Mouse (Mus musculus) heart, adult 8-10 months (tissue): ENCODE results near the gene Pqbp1. TPM values are rescaled to one million over a fixed set of nuclear protein-coding genes. Genes with fewer than 3 reads are reported as not detected.
A peak's percentile ranks its signal among the peaks of the same experiment; 100 is the strongest.

ENCODE experiments used
- DNase-seq: peaks from one replicate; pipeline ENCODE4 v3.0.0; 2022; ENCODE audit warnings: low spot score
- total RNA-seq, 4 experiments: library from RNA; stranded (reverse); gene quantifications; 2 replicates each; pipeline ENCODE4 v1.2.4; 2022

Pqbp1 gene
- total RNA-seq, 4 experiments from 2014 or later, result 20.0 to 24.0 (median 20.9) TPM

GRCm38 (mm10) chrX:7878495-7878894 lies 20.6 kb downstream of the Pqbp1 start:
- no peak for DNase-seq

DNA sequence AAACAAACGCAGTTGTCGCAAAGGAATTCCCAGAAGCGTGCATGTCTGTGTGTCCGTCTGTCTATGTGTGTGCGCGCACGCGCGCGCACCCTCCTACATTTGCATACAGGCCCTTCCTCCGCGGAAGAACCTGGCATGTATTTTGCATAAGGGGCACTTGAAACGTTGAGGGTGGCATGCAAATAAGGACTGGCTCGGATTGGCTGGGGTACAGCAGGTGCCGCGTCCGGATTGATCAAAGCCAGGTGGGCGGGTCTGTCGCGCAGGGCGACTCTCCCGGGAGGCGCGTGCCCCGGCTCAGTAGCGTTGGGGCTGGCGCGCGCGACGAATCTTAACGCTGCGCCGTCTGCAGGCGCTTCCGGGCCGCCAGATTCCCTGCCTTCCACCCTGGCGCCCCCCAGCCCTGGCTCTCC lies 21.1 kb downstream of the Pqbp1 start, which contains the start of gene Pim2:
Pim2 (plus strand) TSS at position 256 of the 413 bp plus-strand sequence.
- peak; percentile 59 for DNase-seq

DNA sequence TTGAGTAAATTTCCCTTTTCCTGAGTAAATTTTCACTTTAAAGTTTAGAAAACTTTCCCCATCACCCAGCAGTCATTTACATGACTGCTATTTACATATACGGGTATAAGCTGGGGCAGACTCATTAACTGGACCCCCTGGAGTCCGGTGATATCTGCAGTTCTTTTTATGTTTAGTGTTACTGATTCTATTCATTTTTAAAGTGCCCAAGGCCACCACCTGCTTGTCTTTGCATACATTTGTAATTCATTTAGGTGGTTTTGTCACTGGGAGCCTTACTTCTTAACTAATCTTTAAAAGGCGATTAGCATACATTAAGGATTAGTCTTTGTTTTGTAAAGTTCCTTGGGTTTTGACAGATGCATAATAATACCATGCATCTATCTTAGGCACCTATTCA lies 29.2 kb downstream of the Pqbp1 start:
- DNase-seq, result no peak

GRCm38 (mm10) chrX:7868506-7868905 lies 30.6 kb downstream of the Pqbp1 start:
- no peak for DNase-seq

DNA sequence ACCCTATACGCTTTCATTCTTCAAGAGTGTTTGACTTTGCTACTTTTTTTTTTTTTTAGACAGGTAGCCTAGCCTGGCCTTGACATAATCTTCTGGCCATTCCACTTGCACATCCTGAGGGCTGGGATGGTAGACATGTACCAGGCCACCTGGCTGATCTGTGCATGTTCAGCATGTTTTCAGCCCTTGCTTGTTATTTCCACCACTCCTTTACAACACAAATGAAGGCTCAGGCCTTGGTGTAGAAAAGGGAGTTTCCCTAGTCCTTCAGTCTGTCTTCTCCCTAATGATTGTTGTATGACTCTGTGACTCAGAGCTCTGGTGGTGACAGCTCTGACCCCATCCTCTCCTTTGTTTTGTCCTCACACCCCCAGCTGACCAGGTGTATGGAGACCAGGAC lies 31.9 kb downstream of the Pqbp1 start:
- DNase-seq, result no peak

- no peak for DNase-seq
Observed at GRCm38 (mm10) chrX:7865786-7866185, 33.3 kb downstream of the Pqbp1 start.

- DNase-seq, result no peak
Observed at GRCm38 (mm10) chrX:7865343-7865742, 33.7 kb downstream of the Pqbp1 start.

GRCm38 (mm10) chrX:7864551-7864950 lies 34.5 kb downstream of the Pqbp1 start:
- no peak for DNase-seq

GRCm38 (mm10) chrX:7863181-7863580 lies 35.9 kb downstream of the Pqbp1 start:
- no peak for DNase-seq

DNA sequence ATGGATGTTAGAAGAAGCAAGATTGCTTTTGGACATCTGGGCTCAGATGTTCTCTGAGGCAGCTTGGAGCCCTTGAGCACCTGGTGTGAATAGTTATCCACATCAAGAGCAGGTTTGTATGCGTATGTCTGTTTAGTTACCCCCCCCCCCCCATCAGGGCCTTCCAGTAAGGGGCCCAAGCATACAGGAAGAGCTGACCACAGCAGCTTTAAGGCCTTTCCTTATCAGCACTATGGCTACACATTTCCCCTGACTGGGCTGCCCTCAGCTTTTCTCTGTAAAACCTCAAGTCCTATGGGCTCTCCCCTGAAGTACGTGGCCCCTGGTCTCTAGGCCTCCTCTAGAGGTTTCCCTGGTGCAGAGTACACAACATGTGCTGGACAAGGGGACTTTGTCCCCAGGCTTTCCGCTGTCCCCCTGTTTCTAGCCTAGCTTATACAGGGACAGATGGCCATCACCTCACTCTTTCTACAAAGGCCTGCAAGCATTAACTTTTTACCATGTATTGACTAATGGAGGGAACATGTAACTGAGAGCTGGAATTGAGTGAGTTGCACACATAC lies 39.8 kb downstream of the Pqbp1 start:
- DNase-seq, result no peak

GRCm38 (mm10) chrX:7854578-7854977 lies 44.5 kb downstream of the Pqbp1 start:
- DNase-seq, result no peak

DNA sequence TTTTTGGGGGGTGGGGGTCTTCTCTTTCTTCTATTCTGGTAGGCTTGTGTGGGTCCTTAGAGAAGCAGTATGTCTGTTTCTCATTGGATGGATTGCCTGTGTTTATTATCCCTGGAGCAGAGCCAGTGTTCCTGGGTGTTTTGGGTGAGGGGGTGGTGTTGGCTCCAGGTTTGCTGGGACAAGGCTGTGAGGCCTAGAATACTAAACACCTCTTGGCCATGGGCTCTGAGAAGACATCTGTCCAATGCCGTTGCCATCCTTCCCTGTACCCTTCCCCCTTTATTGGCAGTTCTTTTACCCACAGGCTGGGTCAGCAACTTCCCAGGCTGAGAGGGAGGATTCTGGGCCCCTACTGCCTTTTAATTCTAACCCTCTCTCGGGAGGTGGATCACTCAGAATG lies 51.2 kb downstream of the Pqbp1 start:
- no peak for DNase-seq

Other genes starting within 250 kb of the Pqbp1 start
- gene Prickle3, start 242.0 kb downstream of the Pqbp1 start, total RNA-seq, result 10 to 100 TPM; 18.8 to 22.2 (median 19.5) TPM
- 10 to 100 TPM; 39.8 to 56.9 (median 51.1) TPM for gene Plp2, start 227.9 kb downstream of the Pqbp1 start, total RNA-seq
- gene Magix, start 218.0 kb downstream of the Pqbp1 start, total RNA-seq, result 10 to 100 TPM; 26.1 to 30.3 (median 28.8) TPM
- 10 to 100 TPM; 18.3 to 21.9 (median 21.3) TPM for gene Gpkow, start 202.1 kb downstream of the Pqbp1 start, total RNA-seq
- gene Wdr45, start 184.9 kb downstream of the Pqbp1 start, total RNA-seq, result 10 to 100 TPM; 34.4 to 60.5 (median 46.7) TPM
- not detected for gene Gm45208, start 177.0 kb downstream of the Pqbp1 start, total RNA-seq
- gene Praf2, start 170.8 kb downstream of the Pqbp1 start, total RNA-seq, result 1 to 10 TPM; 4.3 to 6.7 (median 5.7) TPM
- gene Ccdc120, start 148.4 kb downstream of the Pqbp1 start, total RNA-seq, result 1 to 10 TPM in 1 of 4 experiments, under 1 TPM in 3; 0.37 to 1.0 (median 0.73) TPM
- gene Tfe3, start 136.7 kb downstream of the Pqbp1 start, total RNA-seq, result 10 to 100 TPM; 11.9 to 16.9 (median 14.8) TPM
- gene Gripap1, start 109.5 kb downstream of the Pqbp1 start, total RNA-seq, result 10 to 100 TPM; 23.1 to 26.1 (median 24.7) TPM
- gene Kcnd1, start 77.0 kb downstream of the Pqbp1 start, total RNA-seq, result under 1 TPM; 0.23 to 0.30 (median 0.27) TPM
- 10 to 100 TPM; 20.0 to 24.9 (median 21.5) TPM for gene Otud5, start 57.9 kb downstream of the Pqbp1 start, total RNA-seq
- 1 to 10 TPM; 2.4 to 6.1 (median 3.7) TPM for gene Pim2, start 21.0 kb downstream of the Pqbp1 start, total RNA-seq
- gene Slc35a2, start 15.2 kb downstream of the Pqbp1 start, total RNA-seq, result 10 to 100 TPM in 3 of 4 experiments, 1 to 10 TPM in 1; 8.9 to 18.3 (median 13.5) TPM
- 10 to 100 TPM; 44.7 to 50.5 (median 46.7) TPM for gene Timm17b, start 88 bp upstream of the Pqbp1 start, total RNA-seq
- not detected for gene Gm10491, start 8.6 kb upstream of the Pqbp1 start, total RNA-seq
- gene Gm10490, start 10.3 kb upstream of the Pqbp1 start, total RNA-seq, result not detected
- under 1 TPM; 0.11 to 0.20 (median 0.16) TPM for gene Pcsk1n, start 20.6 kb upstream of the Pqbp1 start, total RNA-seq
- not detected for gene Eras, start 29.3 kb upstream of the Pqbp1 start, total RNA-seq
- 10 to 100 TPM; 10.4 to 11.5 (median 10.9) TPM for gene Hdac6, start 48.6 kb upstream of the Pqbp1 start, total RNA-seq
- under 1 TPM in 1 of 4 experiments, not detected in 3; 0.32 TPM for gene Gata1, start 78.8 kb upstream of the Pqbp1 start, total RNA-seq
- gene Glod5, start 119.2 kb upstream of the Pqbp1 start, total RNA-seq, result not detected
- 1 to 10 TPM; 4.0 to 6.4 (median 4.5) TPM for gene Suv39h1, start 175.5 kb upstream of the Pqbp1 start, total RNA-seq
- gene Was, start 191.2 kb upstream of the Pqbp1 start, total RNA-seq, result 1 to 10 TPM; 1.3 to 2.5 (median 1.6) TPM
- 10 to 100 TPM; 34.2 to 48.2 (median 41.0) TPM for gene Wdr13, start 233.6 kb upstream of the Pqbp1 start, total RNA-seq
- 100 to 1,000 TPM in 1 of 4 experiments, 10 to 100 TPM in 3; 38.2 to 113 (median 59.5) TPM for gene Rbm3, start 246.6 kb upstream of the Pqbp1 start, total RNA-seq